Mouse (Mus musculus): ENCODE measurements around the gene Esp8.
"Not testable (repeated sequence)": the region's sequence is repeated elsewhere in the genome, so short reads cannot be mapped to it uniquely, and the experiment has no call there.

Gene Esp8

DNA sequence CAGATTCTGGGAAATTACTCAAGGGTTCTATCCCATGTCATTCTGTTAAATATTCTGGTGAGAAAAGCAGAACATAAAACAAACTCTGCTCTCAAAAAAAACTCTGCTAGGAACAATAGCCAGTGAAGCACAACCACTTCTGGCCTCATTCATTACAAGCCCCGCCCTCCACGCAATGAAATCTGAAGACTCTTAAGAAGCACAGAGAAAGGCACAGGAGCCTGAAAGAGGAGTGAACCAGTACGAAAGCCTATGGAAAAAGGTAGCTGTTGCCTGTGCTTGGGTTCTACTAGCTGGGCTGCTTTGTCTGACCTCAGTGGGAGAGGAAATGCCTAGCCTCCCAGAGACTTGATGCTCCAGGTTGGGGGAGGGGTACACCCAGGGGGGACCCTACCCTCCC is at the start of gene Esp8:
TSS of gene Esp8 (plus strand) at position 205 of the 400 bp plus-strand sequence.
- no peak for DNase-seq

DNA sequence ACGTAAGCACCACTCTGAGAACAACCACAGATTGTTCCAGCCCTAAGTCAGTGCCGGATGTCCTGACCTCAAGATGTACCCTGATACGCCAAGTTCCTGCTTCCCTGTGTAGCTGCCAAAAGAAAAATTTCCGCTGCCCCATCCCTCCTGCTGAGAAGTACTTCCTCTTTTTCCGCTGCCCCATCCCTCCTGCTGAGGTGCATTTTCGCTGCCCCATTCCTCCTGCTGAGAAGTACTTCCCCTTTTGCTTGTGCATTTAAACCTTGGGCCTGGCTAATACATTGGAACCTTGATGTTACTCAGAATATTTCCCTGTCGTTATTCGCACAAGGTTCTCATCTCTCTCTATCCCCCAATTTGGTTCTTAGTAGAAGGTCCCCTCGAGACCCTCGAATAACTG is 36.3 kb upstream of the Esp8 start:
- DNase-seq: not testable (repeated sequence)

DNA sequence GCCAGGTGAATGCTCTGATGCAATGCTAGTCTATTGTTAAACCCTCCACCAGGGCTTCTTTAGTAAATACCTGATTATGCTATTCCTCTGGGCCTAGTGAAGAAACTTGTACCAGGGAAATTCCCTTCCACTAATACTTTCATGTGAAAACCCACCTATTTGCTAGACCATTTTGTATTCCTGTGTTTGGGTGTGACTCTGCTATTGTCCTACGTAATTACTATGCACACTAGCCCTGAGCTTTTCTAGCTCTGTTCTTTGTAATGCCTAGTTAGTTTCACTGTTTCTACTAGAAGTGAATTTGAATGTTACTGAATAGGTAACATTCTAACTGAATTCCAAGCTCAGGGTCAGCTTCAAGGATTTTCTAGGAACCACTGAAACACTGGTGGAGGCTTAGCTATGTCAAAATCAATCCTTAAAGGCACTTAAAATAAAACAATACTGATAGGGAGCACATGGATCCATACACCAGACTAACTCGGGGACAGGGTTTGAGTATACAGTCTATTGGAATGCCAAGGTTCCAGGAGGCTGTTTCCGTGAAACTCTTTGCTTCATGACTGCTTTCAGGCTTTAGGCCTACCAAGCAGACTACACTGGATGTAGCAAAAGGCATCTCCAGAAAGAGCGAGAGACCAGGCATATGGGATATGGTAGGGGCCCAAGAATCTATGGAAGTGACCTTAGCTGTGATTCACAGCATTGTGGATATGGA is 24.2 kb upstream of the Esp8 start:
- not testable (repeated sequence) for DNase-seq

DNA sequence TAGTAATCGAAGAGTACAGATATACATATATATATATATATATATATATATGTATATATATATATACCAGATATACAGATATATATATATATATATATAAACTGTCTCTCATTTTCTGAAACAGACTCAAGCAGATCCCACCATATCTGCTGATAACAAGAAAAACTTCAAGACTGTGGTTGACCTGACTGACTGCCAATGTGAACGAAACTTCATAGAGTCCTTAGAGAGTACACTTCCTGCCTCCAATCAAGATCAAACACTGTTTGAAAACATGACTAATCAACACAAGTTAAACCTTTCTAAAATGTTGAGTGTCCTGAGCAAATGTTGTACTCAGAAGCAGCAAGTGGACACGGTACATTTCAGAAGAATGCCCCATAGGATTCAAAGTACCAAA is 10.0 kb downstream of the Esp8 start:
- DNase-seq: no peak

DNA sequence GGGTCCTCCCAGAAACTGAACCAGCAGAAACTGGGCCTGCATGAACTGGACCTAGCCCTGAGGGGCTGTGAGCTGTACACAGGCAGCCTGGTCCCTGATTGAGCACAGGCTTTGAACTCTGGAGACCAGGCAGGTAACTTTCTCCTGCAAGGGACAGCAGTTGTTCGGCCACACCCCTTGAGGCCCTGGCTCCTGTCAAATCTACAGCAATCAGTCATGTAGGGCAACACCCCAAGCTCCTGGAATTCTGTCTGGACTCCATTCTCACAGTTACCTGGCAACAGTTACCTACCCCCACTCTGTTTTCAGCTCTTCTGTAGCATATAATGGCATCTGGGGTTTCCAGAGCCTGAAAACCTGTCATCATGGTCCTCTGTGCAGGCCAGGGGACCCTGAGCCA is 11.3 kb downstream of the Esp8 start:
- DNase-seq: no peak

DNA sequence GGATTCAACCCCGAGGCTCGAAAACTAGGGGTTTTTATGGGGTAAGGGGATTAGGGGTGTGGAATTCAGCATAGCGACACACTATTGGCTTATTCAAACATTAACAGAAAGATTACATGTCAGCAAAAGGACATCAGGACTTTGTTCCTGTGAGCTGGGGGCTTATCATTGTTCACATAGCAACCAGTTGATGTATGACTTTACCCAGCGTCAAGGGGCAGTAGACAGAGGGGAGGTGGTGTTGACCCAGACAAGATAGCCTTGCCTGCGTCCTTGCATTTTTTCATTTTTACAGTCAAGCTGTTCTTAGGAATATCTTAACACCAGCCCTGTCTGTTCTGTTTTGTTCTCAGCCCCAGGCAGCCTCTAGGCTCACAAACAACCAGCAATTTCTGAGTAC is 27.2 kb downstream of the Esp8 start:
- DNase-seq: not testable (repeated sequence)

DNA sequence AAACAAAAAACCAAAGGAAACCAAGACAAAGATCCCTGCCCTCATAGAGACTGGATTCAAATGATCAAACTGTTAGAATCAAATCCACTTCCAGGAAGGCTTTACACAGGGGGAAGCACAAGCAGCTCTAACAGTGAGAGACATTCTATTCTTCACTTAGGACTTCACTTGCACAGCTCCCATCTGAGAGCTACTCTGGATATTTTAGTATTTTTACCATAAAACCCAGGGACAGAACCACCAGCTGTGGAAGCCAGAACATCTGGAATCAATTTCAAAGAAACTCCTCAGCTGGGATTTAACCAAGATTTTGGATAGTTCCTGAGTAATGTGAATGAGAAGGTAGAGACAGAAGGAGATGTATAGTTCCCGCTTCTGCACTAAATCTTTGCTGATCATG is 33.6 kb downstream of the Esp8 start:
- DNase-seq: no peak

DNA sequence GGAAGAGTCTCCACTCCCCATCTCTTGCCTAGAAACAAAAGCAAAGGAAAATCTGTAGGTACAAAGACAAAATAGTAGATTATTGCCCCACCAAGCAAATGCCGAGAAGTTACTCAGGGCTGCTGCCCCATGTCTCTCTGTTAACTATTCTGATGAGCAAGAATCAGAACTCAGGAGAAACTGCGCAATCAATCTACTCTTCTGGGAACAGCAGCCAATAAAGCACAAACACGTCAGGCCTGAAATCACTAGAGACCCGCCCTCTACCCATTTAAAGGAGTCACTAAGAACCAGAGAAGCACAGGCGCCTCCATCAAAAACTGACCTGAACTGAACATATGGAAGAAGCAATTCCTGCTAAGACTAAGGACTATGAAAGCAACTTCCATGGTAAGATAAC is 41.4 kb downstream of the Esp8 start, which contains the start of gene Esp6:
TSS of gene Esp6 (plus strand) at position 301 of the 400 bp plus-strand sequence.
- DNase-seq: no peak
